Mouse (Mus musculus): Measurements from ENCODE around the gene Rln3.

DNA sequence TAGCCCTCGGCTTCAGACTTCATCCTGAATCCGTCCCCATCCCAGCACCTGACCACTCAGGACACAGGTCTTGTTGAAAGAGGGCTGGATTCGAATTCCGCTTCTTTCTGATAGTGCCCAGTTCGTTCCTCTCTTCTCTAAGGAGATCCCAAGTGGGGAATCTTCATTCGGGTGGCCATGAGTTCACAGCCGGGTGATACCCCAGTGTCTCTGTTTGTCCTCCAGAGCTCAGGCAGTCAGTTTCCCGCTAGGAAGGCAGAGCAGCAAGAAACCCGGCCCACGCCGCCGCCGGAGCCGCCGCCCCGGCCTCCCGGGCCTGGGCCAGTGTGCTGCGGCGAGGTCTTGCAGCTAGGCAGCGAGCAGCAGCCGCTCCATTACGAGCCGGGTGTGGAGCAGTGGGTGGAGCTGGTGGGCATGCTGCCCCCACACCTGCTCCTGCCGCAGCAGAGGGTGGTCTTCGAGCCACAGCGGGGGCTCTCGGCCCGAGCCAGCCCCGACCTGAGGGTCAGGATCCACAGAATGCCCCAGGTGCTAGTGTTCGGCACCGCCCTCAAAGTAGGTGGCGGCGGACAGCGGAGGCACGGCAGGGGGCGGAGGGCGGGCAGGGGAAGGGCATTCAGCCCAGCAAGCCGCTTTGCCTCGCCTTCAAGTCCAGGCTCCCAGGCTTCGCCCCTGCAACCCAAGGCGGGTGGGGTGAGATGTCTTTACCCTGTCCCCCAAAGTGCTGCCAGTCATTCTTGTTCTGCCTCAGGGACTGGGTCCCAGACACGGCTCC is 39.7 kb upstream of the Rln3 start:
- TF ChIP-seq GATA1 (IDR thresholded peaks at IDR 0.05; ENCODE audit: borderline replicate concordance, low read length) (no peak), FLI1 (IDR thresholded peaks at IDR 0.05; ENCODE audit: low read length) (no peak)

All from megakaryocyte, embryonic 14.5 days (primary cell).